Mouse (Mus musculus) heart, embryonic 12.5 days (tissue): Measurements from ENCODE around the gene Snd1. TPM values are rescaled to one million over a fixed set of nuclear protein-coding genes. Genes with fewer than 3 reads are reported as not detected.

Experiments
- ATAC-seq: fragments of 200-750 bp; cut with Nextera tagmentation; 2 replicates; pipeline ENCODE4 v1.8.0; 2017; ENCODE audit warnings: moderate TSS enrichment, moderate library complexity; ENCODE audit not compliant: insufficient number of reproducible peaks, low FRiP score
- H3K27ac ChIP-seq: fragments of 300-500 bp; sonication (generic); 2 replicates; pipeline ENCODE4 v1.5.1; 2016; ENCODE audit warnings: mild to moderate bottlenecking, moderate library complexity; ENCODE audit not compliant: poor library complexity, severe bottlenecking
- H3K27me3 ChIP-seq: fragments of 300-500 bp; sonication (generic); replicated peaks from 2 replicates; pipeline ENCODE4 v1.6.1; 2016; ENCODE audit warnings: mild to moderate bottlenecking, moderate library complexity
- H3K36me3 ChIP-seq: fragments of 300-500 bp; sonication (generic); 2 replicates; pipeline ENCODE4 v1.6.1; 2016; ENCODE audit warnings: mild to moderate bottlenecking, moderate library complexity
- H3K4me1 ChIP-seq: fragments of 300-500 bp; sonication (generic); replicated peaks from 2 replicates; pipeline ENCODE4 v1.6.1; 2016; ENCODE audit warnings: mild to moderate bottlenecking
- H3K4me2 ChIP-seq: fragments of 300-500 bp; sonication (generic); 2 replicates; pipeline ENCODE4 v1.6.1; 2016; ENCODE audit warnings: mild to moderate bottlenecking, moderate library complexity
- H3K4me3 ChIP-seq: fragments of 300-500 bp; sonication (generic); 2 replicates; pipeline ENCODE4 v1.5.1; 2016; ENCODE audit warnings: mild to moderate bottlenecking
- H3K9ac ChIP-seq: fragments of 300-500 bp; sonication (generic); 2 replicates; pipeline ENCODE4 v1.6.1; 2016; ENCODE audit warnings: mild to moderate bottlenecking, moderate library complexity
- H3K9me3 ChIP-seq: fragments of 300-500 bp; sonication (generic); replicated peaks from 2 replicates; pipeline ENCODE4 v1.6.1; 2016; ENCODE audit warnings: mild to moderate bottlenecking, moderate library complexity
- WGBS: fragments of 180-500 bp; shearing (Covaris S2); methylation state at CpG from one replicate; pipeline ENCODE4 v1.1.7; 2016; 5-methylcytosine and 5-hydroxymethylcytosine counted together
- polyA plus RNA-seq: library from polyadenylated mRNA; unstranded; fragments of >200 nt; fragmentation: Nextera tagmentation; extraction: Ambion mirVana; gene quantifications from 2 replicates; pipeline ENCODE4 v1.2.1, GENCODE M21; 2016

Snd1 gene
- polyA plus RNA-seq, 1 experiment from 2014 or later = 95.2 TPM

DNA sequence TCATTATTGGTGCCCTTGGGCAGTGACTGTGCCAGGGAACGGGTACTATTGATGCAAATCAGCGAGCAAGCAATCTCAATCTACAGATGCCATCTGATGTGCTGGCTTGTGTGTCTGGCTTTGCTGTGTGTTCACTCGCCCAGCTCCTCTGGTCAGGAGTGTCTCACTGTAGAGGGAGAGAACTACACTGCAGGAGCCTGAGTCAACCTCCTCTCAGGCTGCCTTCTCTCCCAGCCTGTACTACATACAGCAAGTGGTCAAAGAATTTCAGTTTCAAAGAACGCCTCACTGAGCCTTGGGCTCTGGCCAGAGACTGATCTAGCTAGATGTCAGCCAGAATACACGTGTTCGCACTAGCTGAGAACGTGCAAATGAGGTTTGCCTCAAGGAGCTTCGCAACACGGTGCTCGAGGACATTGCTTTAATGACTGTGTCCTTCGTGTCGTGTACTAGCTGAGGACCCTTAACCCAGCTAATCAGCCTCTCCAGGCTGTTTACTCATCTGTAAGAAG lies 420.1 kb downstream of the Snd1 start:
- ATAC-seq = no peak
- peaks cover 11% of the 10 kb centered on the region for H3K4me1 ChIP-seq
- no peak overlapping the region for H3K4me2 ChIP-seq
- H3K9me3 ChIP-seq = no peaks in the 10 kb centered on the region
- peaks cover 4% of the 10 kb centered on the region; the same call in 1 of the 2 replicates for H3K27me3 ChIP-seq
- H3K36me3 ChIP-seq = peaks cover 22% of the 10 kb centered on the region
- no peak overlapping the region for H3K27ac ChIP-seq
- H3K4me3 ChIP-seq = no peak overlapping the region
- WGBS = 77% methylated on average over 12 of the region's 12 CpGs
- H3K9ac ChIP-seq = no peak overlapping the region

DNA sequence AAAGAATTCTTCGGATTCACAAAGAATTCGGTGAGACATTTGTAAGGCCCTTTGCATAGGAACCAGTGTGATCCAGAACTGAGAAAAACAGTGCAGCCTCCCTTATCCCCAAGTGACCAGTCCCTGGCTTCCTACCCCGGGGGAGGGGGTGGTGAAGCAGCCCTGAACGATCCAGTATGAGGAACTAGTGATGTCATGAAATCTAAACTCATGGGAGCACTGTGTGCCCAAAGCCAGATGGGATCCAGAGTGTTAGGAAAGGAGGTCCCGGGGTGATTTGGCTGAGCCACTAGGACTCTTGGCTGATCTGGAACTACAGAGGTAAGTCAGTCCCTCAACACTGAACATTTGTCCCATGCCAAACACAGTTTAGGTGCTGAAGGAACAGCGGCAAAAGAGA lies 420.8 kb downstream of the Snd1 start:
- Histone ChIP-seq H3K9me3 (no peaks in the 10 kb centered on the region), H3K4me1 (peaks cover 11% of the 10 kb centered on the region), H3K27ac (no peak overlapping the region), H3K4me3 (no peak overlapping the region), H3K9ac (no peak overlapping the region), H3K27me3 (peaks cover 4% of the 10 kb centered on the region; the same call in 1 of the 2 replicates), H3K4me2 (no peak overlapping the region), H3K36me3 (peaks cover 15% of the 10 kb centered on the region)
- peak; percentile 15; the same call in 1 of the 2 replicates for ATAC-seq
- 73% methylated on average over 6 of the region's 6 CpGs for WGBS

DNA sequence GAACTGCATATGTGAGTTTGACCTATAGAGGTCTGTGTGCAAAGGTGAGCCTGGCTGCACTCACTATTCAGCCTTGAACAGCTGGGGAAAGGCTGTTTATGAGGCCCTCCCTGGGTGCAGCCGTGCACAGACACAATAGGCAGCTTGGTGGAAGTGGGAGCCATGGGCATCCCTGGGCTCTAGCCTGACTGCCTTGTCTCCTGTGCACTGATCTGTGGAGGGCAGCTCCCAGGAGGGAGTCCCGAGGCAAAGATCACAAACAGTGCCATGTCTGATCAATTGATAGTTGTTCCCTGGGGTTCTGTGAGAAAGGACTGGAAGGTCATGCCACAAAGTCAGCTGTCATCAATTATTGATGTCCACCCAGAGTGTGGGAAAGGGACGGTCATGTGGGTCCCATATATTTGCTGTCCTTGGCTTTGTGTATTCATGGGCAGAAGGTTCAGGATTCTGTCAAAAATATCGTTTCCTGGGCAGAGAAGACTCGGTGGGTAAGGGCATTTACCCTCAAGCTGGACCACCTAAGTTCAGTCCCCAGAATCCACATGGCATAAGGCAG lies 421.9 kb downstream of the Snd1 start:
- Histone ChIP-seq H3K9ac (no peak overlapping the region), H3K27me3 (peaks cover 4% of the 10 kb centered on the region; the same call in 1 of the 2 replicates), H3K4me2 (no peak overlapping the region), H3K36me3 (0 out of 2 replicates have a peak, but pooled peaks cover 10% of the 10 kb centered on the region), H3K9me3 (no peaks in the 10 kb centered on the region), H3K4me3 (no peak overlapping the region), H3K4me1 (peaks cover 10% of the 10 kb centered on the region), H3K27ac (no peak overlapping the region)
- no peak for ATAC-seq
- 74% methylated on average over 5 of the region's 5 CpGs for WGBS

DNA sequence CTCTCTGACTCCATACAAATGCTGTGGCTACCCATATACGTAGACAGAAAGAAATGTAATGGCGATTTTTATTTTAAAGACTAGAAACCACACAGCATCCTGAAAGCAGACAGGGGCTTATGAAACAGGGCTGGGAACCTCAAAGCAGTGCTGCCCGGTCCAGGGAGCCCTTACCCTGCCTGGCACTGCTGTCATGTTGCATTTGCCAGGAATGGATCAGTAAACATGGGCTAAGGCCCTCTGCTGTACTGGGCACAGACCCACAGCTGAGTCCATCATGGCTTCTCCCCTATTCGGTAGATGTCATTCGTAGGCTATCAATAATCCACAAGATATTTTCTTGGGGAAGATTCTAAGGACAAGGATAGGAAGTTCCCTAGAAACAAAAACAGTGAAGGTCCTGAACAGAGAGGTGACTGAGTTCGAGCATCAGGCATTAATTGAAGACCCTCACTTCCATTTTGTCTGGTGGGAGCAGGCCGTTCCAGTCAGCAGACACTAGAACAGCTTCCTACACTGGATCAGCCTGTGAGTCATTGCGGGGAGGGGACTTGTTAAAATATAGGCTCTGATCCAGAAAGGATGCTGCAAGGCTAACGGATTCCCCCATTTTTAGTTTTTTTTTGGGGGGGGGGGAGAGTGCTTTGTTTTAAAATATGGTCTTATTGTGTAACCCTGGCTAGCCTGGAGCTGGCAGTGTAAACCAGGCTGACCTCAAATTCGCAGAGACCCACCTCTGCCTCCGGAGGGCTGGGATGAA lies 422.6 kb downstream of the Snd1 start:
- 62% methylated on average over 11 of the region's 11 CpGs for WGBS
- no peak for ATAC-seq

DNA sequence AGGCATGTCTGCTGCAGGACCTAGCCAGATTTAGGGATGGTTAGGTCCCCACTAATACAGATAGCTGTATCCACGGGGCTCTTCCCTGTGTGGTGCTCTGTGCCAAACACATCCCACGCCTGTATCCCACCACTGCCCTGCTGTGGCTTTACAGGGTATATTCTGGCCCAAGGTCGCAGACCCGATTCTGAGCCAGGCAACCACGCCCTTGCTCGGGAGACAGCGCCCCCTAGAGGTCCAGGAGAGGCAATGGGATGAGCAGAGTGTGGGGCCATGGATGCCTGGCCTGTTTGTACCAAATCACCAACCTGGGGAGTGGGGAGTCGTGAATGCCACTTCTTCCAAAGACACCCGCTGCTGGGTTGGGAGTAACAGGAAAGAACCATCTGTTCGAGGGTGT lies 423.9 kb downstream of the Snd1 start:
- H3K4me2 ChIP-seq = no peak overlapping the region
- H3K9me3 ChIP-seq = no peaks in the 10 kb centered on the region
- ATAC-seq = no peak
- no peak overlapping the region for H3K27ac ChIP-seq
- H3K4me3 ChIP-seq = no peak overlapping the region
- H3K9ac ChIP-seq = no peak overlapping the region
- 0 out of 2 replicates have a peak, but pooled peaks cover 4% of the 10 kb centered on the region for H3K36me3 ChIP-seq
- no peaks in the 10 kb centered on the region for H3K4me1 ChIP-seq
- WGBS = 15% methylated on average over 10 of the region's 10 CpGs
- H3K27me3 ChIP-seq = peaks cover 10% of the 10 kb centered on the region; the same call in 1 of the 2 replicates

More for the DNA sequence above, 422.6 kb downstream of the Snd1 start:
- H3K36me3 ChIP-seq = 0 out of 2 replicates have a peak, but pooled peaks cover 8% of the 10 kb centered on the region
- no peak overlapping the region for H3K9ac ChIP-seq
- peaks cover 3% of the 10 kb centered on the region; the same call in 1 of the 2 replicates for H3K4me1 ChIP-seq
- no peak overlapping the region for H3K27ac ChIP-seq
- H3K27me3 ChIP-seq = peaks cover 4% of the 10 kb centered on the region; the same call in 1 of the 2 replicates
- H3K4me3 ChIP-seq = no peak overlapping the region
- no peak overlapping the region for H3K4me2 ChIP-seq
- H3K9me3 ChIP-seq = no peaks in the 10 kb centered on the region

DNA sequence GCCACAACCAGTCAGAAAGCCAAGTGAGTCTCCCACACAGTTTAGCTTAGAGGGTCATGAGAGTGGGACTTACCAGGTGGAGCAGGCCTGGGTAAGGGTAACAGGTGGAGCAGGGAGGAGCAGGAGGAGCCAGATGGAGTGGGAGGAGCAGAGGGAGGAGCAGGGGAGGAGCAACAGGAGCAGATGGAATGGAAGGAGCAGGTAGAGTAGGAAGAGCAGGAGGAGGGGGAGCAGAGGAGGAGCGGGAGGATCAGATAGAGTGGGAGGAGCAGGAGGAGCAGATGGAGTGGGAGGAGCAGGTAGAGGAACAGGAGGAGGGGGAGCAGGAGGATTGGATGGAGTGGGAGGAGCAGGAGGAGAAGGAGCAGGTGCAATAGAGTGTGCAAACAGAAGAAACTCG lies 427.6 kb downstream of the Snd1 start:
- Histone ChIP-seq H3K36me3 (no peaks in the 10 kb centered on the region), H3K9ac (no peak overlapping the region), H3K4me3 (no peak overlapping the region), H3K9me3 (peaks cover 4% of the 10 kb centered on the region; the same call in 1 of the 2 replicates), H3K27me3 (peaks cover 10% of the 10 kb centered on the region; the same call in 1 of the 2 replicates), H3K4me1 (no peaks in the 10 kb centered on the region), H3K27ac (no peak overlapping the region), H3K4me2 (no peak overlapping the region)
- ATAC-seq = no peak
- WGBS = 61% methylated on average over 2 of the region's 2 CpGs

DNA sequence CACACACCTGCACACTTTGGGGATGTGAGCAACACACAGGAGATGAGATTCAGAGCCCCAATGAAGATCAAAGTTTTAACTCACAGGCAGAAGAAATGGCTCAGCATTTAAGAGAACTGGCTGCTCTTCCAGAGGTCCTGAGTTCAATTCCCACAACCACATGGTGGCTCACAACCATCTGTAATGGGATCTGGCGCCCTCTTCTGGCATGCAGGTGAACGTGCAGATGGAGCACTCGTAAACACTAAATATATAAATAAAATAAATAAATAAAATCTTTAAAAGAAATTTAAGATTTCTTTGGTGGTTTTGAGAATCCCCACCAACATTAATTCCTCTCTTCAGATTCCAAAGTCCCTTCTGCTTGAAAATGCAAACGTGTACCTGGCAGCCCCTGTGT lies 429.5 kb downstream of the Snd1 start:
- Histone ChIP-seq H3K4me3 (no peak overlapping the region), H3K9ac (no peak overlapping the region), H3K27ac (no peak overlapping the region), H3K27me3 (peaks cover 5% of the 10 kb centered on the region; the same call in 1 of the 2 replicates), H3K9me3 (peaks cover 4% of the 10 kb centered on the region; the same call in 1 of the 2 replicates), H3K4me1 (no peaks in the 10 kb centered on the region), H3K4me2 (no peak overlapping the region), H3K36me3 (no peaks in the 10 kb centered on the region)
- no peak for ATAC-seq
- WGBS = 43% methylated on average over 4 of the region's 4 CpGs

DNA sequence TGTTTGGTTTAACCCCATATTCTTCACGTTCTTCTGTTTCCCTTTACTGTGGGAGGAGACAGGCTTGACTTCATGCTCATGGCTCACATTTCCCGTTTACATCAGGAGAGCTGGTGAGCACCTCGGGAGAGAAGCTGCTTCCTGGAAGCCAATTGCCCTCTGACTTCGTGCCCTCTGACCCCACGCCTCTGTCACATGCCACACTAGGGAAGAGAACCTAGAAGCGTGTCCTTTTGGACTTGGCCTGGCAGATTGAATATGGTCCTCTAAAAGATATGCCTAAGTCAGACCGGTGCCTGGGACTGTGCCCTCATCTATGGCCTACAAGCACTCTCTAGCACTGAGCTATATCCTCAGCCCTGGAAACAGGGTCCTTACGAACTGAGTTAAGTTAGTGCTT lies 430.4 kb downstream of the Snd1 start:
- Histone ChIP-seq H3K4me3 (no peak overlapping the region), H3K4me2 (no peak overlapping the region), H3K36me3 (no peaks in the 10 kb centered on the region), H3K4me1 (no peaks in the 10 kb centered on the region), H3K27me3 (peaks cover 5% of the 10 kb centered on the region; the same call in 1 of the 2 replicates), H3K9me3 (peaks cover 4% of the 10 kb centered on the region; the same call in 1 of the 2 replicates), H3K27ac (no peak overlapping the region), H3K9ac (no peak overlapping the region)
- ATAC-seq = no peak
- WGBS = 70% methylated on average over 8 of the region's 8 CpGs

DNA sequence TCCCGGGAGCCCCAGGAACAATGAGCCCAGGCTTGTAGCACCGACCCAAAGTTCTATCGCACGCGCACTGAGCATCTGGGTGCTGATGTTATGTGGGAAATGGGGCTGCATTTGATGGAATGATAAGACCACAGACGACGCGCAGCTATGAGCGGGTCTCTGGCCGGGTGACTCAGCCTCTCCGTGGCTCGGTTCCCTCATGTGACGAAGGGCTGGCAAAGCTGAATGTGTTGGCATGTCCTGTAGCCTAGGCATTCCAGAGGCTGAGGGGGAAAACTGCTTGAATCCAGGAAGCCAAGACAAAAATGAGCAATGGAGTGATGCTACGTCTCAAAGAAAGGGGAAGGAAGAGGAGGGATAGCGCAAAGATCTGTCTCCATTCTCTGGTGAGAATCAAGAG lies 434.9 kb downstream of the Snd1 start:
- no peak overlapping the region for H3K27ac ChIP-seq
- no peaks in the 10 kb centered on the region for H3K27me3 ChIP-seq
- no peak overlapping the region for H3K4me2 ChIP-seq
- no peak overlapping the region for H3K9ac ChIP-seq
- H3K4me3 ChIP-seq = no peak overlapping the region
- H3K36me3 ChIP-seq = no peaks in the 10 kb centered on the region
- ATAC-seq = 0 out of 2 replicates have a peak, but pooled peaks have one; percentile 18
- H3K4me1 ChIP-seq = no peaks in the 10 kb centered on the region
- H3K9me3 ChIP-seq = 0 out of 2 replicates have a peak, but pooled peaks cover 1% of the 10 kb centered on the region
- WGBS = 74% methylated on average over 15 of the region's 15 CpGs

DNA sequence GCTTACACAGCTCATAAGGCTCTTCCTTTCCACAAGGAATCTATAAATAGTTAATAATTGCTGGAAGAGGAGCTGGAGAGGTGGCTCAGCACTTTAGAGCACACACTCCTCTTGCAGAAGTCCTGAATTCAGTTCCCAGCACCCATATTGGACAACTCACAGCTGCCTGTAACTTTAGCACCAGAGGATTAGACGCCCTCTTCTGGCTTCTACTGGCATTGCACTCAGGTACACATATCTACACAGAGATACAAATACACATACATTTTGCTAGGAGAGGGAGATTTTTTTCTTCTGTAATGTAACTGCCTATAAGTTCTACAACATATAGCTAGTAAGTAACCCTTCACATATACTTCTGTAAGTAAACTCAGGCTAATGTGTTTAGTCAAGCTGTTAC lies 440.0 kb downstream of the Snd1 start:
- Histone ChIP-seq H3K27me3 (no peaks in the 10 kb centered on the region), H3K9ac (no peak overlapping the region), H3K9me3 (peaks cover 10% of the 10 kb centered on the region; the same call in 1 of the 2 replicates), H3K4me1 (0 out of 2 replicates have a peak, but pooled peaks cover 3% of the 10 kb centered on the region), H3K36me3 (no peaks in the 10 kb centered on the region), H3K4me3 (no peak overlapping the region), H3K4me2 (no peak overlapping the region), H3K27ac (no peak overlapping the region)
- WGBS = 39% methylated on average over 1 of the region's 1 CpGs
- ATAC-seq = no peak

DNA sequence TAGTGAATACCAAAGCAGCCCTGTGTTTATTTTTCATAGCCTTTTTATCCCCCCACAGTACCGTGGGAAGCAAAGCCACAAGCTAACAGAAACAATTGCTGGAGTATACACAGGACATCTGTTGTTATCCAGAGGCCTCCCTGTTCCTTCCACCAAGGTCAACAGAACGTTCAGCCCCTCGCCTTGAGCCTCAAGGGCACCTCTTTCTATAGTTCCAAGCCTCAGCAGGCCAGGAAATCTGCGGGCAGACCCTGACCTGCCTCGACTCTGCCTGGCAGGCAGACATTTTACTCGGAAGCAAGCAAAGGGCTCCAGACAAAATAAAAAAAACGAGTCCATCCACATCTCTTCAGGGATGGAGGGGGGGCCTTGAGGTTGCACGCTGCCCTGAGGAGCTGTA lies 441.7 kb downstream of the Snd1 start:
- no peak overlapping the region for H3K9ac ChIP-seq
- H3K9me3 ChIP-seq = peaks cover 14% of the 10 kb centered on the region
- H3K4me3 ChIP-seq = no peak overlapping the region
- H3K36me3 ChIP-seq = no peaks in the 10 kb centered on the region
- 0 out of 2 replicates have a peak, but pooled peaks have one; percentile 25 for ATAC-seq
- H3K4me2 ChIP-seq = no peak overlapping the region
- 0 out of 2 replicates have a peak, but pooled peaks cover 3% of the 10 kb centered on the region for H3K4me1 ChIP-seq
- H3K27me3 ChIP-seq = no peaks in the 10 kb centered on the region
- WGBS = 41% methylated on average over 8 of the region's 8 CpGs
- H3K27ac ChIP-seq = no peak overlapping the region
